Mouse (Mus musculus) embryonic facial prominence, embryonic 15.5 days (tissue): ENCODE data around the gene 4933430I17Rik. TPM values are rescaled to one million over a fixed set of nuclear protein-coding genes. Genes with fewer than 3 reads are reported as not detected.

Experiments used
- ATAC-seq: fragments of 200-750 bp; cut with Nextera tagmentation; 2 replicates; pipeline ENCODE4 v1.8.0; 2017; ENCODE audit warnings: low read depth, moderate TSS enrichment; ENCODE audit not compliant: insufficient number of reproducible peaks, low FRiP score, low TSS enrichment
- H3K27ac ChIP-seq: fragments of 300-500 bp; sonication (generic); replicated peaks from 2 replicates; pipeline ENCODE4 v1.5.1; 2015; ENCODE audit warnings: mild to moderate bottlenecking, inconsistent platforms
- H3K27me3 ChIP-seq: fragments of 300-500 bp; sonication (generic); 2 replicates; pipeline ENCODE4 v1.6.1; 2015; ENCODE audit warnings: inconsistent platforms
- H3K36me3 ChIP-seq: fragments of 300-500 bp; sonication (generic); 2 replicates; pipeline ENCODE4 v1.6.1; 2015; ENCODE audit warnings: mild to moderate bottlenecking, inconsistent platforms
- H3K4me1 ChIP-seq: fragments of 300-500 bp; sonication (generic); 2 replicates; pipeline ENCODE4 v1.6.1; 2015; ENCODE audit warnings: inconsistent platforms
- H3K4me2 ChIP-seq: fragments of 300-500 bp; sonication (generic); replicated peaks from 2 replicates; pipeline ENCODE4 v1.6.1; 2015; ENCODE audit warnings: mild to moderate bottlenecking, inconsistent platforms
- H3K4me3 ChIP-seq: fragments of 300-500 bp; sonication (generic); replicated peaks from 2 replicates; pipeline ENCODE4 v1.5.1; 2015; ENCODE audit warnings: mild to moderate bottlenecking, inconsistent platforms
- H3K9ac ChIP-seq: fragments of 300-500 bp; sonication (generic); 2 replicates; pipeline ENCODE4 v1.6.1; 2015; ENCODE audit warnings: inconsistent platforms
- H3K9me3 ChIP-seq: fragments of 300-500 bp; sonication (generic); replicated peaks from 2 replicates; pipeline ENCODE4 v1.6.1; 2016; ENCODE audit warnings: inconsistent platforms
- WGBS: fragments of 180-500 bp; shearing (Covaris S2); methylation state at CpG from one replicate; pipeline ENCODE4 v1.1.7; 2015; 5-methylcytosine and 5-hydroxymethylcytosine counted together
- polyA plus RNA-seq: library from polyadenylated mRNA; unstranded; fragments of >200 nt; fragmentation: Nextera tagmentation; extraction: Ambion mirVana; gene quantifications from 2 replicates; pipeline ENCODE4 v1.2.1, GENCODE M21; 2015

4933430I17Rik gene
- polyA plus RNA-seq, 1 experiment from 2014 or later, result 0.47 TPM

DNA sequence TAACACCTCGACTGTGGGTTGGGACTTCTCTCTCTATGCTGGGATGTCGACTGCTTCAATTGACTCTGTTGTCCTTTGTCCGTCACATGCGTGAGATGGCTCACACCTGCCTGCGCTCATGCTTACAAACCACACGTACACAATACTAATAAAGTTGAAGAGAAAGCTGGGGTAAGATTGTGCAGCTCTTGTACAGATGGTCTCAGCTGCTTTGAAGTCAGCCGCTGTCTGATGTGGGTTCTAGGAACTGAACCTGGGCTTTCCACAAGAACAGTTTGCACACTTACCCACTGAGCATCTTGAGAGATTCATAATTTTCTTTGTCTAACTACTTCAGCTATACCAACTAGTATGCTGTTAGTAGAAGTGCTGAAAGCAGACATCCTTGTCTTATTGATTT, 26.8 kb downstream of the 4933430I17Rik start:
- H3K4me2 ChIP-seq, result no peak overlapping the region
- H3K27me3 ChIP-seq, result no peaks in the 10 kb centered on the region
- no peak for ATAC-seq
- 79% methylated on average over 7 of the region's 7 CpGs for WGBS
- H3K27ac ChIP-seq, result no peak overlapping the region
- H3K36me3 ChIP-seq, result no peaks in the 10 kb centered on the region
- H3K4me3 ChIP-seq, result no peak overlapping the region
- no peaks in the 10 kb centered on the region for H3K9me3 ChIP-seq
- no peaks in the 10 kb centered on the region for H3K4me1 ChIP-seq
- no peak overlapping the region for H3K9ac ChIP-seq

- Histone ChIP-seq H3K4me2 (no peak overlapping the region), H3K4me3 (no peak overlapping the region), H3K4me1 (peaks cover 6% of the 10 kb centered on the region; the same call in 1 of the 2 replicates), H3K9me3 (no peaks in the 10 kb centered on the region), H3K27ac (no peak overlapping the region), H3K27me3 (no peaks in the 10 kb centered on the region), H3K36me3 (no peaks in the 10 kb centered on the region), H3K9ac (no peak overlapping the region)
- WGBS, result 42% methylated on average over 3 of the region's 3 CpGs
- ATAC-seq, result no peak
Measured at GRCm38 (mm10) chr4:62557436-62557835, 32.3 kb downstream of the 4933430I17Rik start.

DNA sequence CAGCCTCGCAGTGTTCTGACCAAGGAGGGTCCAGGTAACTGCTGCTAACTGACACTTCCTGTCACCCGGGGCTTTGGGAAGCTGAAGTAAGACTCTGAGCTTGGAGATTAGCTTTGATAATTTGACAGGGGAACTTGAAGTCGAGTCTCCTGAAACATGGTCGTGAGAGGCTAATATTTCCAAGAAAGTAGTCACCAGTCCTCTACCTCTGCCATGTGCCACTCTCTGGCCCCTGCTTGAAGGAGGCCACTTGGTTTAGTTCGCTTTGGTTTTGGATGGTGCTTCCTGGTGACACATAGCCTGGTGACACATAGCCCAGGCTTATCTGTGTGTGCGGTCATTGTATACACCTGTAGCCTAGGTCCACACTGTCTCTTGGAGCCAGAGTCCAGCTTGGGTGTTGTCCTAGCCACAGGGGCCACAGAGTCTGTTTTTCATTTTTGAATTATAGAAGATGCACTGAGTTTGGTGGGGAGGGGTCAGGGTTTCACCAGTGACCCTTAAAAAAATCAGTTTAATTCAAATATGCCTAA, 34.7 kb downstream of the 4933430I17Rik start, which contains the start of gene Rgs3:
Gene Rgs3, plus strand, starts transcription at position 51 of the 533 bp plus-strand sequence.
- ATAC-seq, result no peak
- no peaks in the 10 kb centered on the region for H3K36me3 ChIP-seq
- H3K4me2 ChIP-seq, result no peak within 1 kb of the TSS
- no peak within 1 kb of the TSS for H3K9ac ChIP-seq
- H3K27me3 ChIP-seq, result no peaks in the 10 kb centered on the region
- no peak within 1 kb of the TSS for H3K27ac ChIP-seq
- H3K9me3 ChIP-seq, result no peaks in the 10 kb centered on the region
- WGBS, result 47% methylated on average over 6 of the region's 6 CpGs
- H3K4me3 ChIP-seq, result no peak within 1 kb of the TSS
- H3K4me1 ChIP-seq, result peaks cover 6% of the 10 kb centered on the region; the same call in 1 of the 2 replicates

DNA sequence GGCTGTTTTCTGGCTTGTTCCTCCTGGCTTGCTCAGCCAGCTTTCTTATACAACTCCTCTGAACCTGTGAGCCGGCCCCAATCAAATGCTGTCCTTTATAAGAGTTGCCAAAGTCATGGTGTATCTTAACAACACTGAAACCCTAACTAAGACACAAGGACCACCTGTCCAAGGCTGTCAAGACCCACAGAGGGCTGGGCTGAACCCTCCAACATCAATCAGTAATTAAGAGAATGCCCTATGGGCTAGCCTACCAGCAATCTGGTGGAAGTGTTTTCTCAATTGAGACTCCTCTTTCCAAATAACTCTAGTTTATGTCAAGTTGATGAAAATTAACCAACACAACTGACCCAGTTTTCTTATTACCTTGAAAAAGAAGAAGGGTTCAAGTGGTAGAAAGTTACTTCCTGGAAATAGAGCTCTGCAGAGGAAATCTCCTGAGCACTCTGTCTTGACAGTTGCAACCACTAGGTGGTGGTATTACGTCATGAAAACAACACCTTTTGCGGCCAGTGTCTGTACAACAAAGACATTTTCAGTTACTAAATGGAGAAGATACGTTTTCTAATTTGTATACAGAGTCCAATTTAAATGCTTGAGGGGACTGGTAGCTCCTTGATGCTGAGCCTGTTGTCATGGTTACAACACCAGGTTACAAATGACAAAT, 35.9 kb downstream of the 4933430I17Rik start:
- no peak for ATAC-seq
- 25% methylated on average over 4 of the region's 4 CpGs for WGBS
- Histone ChIP-seq H3K9ac (no peak overlapping the region), H3K4me2 (no peak overlapping the region), H3K9me3 (no peaks in the 10 kb centered on the region), H3K36me3 (no peaks in the 10 kb centered on the region), H3K4me3 (no peak overlapping the region), H3K27me3 (no peaks in the 10 kb centered on the region), H3K27ac (no peak overlapping the region), H3K4me1 (peaks cover 6% of the 10 kb centered on the region; the same call in 1 of the 2 replicates)

- Histone ChIP-seq H3K27ac (no peak overlapping the region), H3K4me1 (peaks cover 6% of the 10 kb centered on the region; the same call in 1 of the 2 replicates), H3K9ac (no peak overlapping the region), H3K4me2 (no peak overlapping the region), H3K27me3 (no peaks in the 10 kb centered on the region), H3K4me3 (no peak overlapping the region), H3K9me3 (no peaks in the 10 kb centered on the region), H3K36me3 (no peaks in the 10 kb centered on the region)
- WGBS, result 48% methylated on average over 3 of the region's 3 CpGs
- ATAC-seq, result no peak
Measured at GRCm38 (mm10) chr4:62561630-62562001, 36.4 kb downstream of the 4933430I17Rik start.

DNA sequence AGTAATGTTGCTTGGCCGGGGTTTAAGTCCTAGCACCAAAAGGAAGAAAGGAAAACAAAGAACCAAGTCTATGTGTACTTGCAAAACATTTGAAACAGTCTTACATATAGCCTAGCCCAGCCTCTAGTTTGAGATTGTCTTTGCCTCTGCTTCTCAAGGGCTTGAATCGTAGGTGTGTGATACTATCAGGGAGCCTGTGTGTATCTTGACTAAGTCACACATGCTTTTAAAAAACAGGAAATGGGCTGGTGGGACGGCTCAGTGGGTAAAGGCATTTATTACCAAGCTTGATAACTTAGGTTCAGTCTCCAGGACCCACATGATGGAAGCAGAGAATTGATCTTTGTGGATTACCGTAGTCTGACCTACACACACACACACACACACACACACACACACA, 36.8 kb downstream of the 4933430I17Rik start:
- Histone ChIP-seq H3K27ac (no peak overlapping the region), H3K4me3 (no peak overlapping the region), H3K4me2 (no peak overlapping the region), H3K36me3 (no peaks in the 10 kb centered on the region), H3K9ac (no peak overlapping the region), H3K4me1 (peaks cover 6% of the 10 kb centered on the region; the same call in 1 of the 2 replicates), H3K9me3 (no peaks in the 10 kb centered on the region), H3K27me3 (no peaks in the 10 kb centered on the region)
- no peak for ATAC-seq
- 77% methylated on average over 4 of the region's 4 CpGs for WGBS

GRCm38 (mm10) chr4:62566530-62566929, 41.4 kb downstream of the 4933430I17Rik start:
- WGBS, result 68% methylated on average over 4 of the region's 4 CpGs
- Histone ChIP-seq H3K4me3 (no peak overlapping the region), H3K9me3 (no peaks in the 10 kb centered on the region), H3K4me1 (no peaks in the 10 kb centered on the region), H3K4me2 (no peak overlapping the region), H3K36me3 (no peaks in the 10 kb centered on the region), H3K27me3 (no peaks in the 10 kb centered on the region), H3K9ac (no peak overlapping the region), H3K27ac (no peak overlapping the region)
- no peak for ATAC-seq

DNA sequence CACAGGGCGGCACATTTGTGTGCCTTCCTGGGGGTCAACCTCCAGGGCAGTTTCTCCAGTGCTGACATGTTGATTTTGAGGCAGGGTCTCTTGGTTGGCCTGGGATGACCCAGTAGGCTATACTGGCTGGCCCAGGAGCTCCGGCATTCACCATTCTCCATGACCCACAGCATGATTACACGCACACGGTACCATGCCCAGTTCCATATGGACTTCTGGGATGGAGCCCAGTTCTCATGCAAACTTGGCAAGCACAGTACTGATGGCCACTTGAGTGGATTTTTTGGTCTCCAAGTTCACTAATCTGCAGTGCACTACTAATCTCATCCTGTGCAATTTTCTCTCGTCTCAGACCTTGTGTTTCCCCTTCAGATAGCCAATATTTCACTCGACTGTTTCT, 42.5 kb downstream of the 4933430I17Rik start:
- no peaks in the 10 kb centered on the region for H3K9me3 ChIP-seq

DNA sequence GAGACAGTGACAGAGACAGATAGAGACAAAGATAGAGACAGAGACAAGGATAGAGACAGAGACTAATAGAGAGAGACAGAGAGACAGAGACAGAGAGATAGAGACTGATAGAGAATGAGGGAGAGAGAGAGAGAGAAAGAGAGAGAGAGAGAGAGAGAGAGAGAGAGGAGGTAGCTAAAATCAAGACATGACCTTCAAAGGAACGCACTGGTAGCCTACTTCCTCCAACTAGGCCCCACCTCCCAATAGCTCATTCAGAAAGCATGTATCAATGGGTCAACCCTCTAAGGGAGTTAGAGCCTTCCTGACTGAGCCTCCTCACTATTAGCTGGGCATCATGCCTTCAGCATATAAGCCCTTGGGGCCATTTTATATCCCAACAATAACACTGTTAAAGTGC, 43.2 kb downstream of the 4933430I17Rik start:
- H3K36me3 ChIP-seq, result no peaks in the 10 kb centered on the region
- H3K4me3 ChIP-seq, result no peak overlapping the region
- H3K27me3 ChIP-seq, result no peaks in the 10 kb centered on the region
- H3K9ac ChIP-seq, result no peak overlapping the region
- H3K9me3 ChIP-seq, result no peaks in the 10 kb centered on the region
- no peak overlapping the region for H3K27ac ChIP-seq
- no peak for ATAC-seq
- no peak overlapping the region for H3K4me2 ChIP-seq
- 83% methylated on average over 1 of the region's 1 CpGs for WGBS
- H3K4me1 ChIP-seq, result no peaks in the 10 kb centered on the region

More for the DNA sequence above, 42.5 kb downstream of the 4933430I17Rik start:
- no peaks in the 10 kb centered on the region for H3K27me3 ChIP-seq
- no peak overlapping the region for H3K27ac ChIP-seq
- H3K4me3 ChIP-seq, result no peak overlapping the region
- no peak for ATAC-seq
- no peaks in the 10 kb centered on the region for H3K4me1 ChIP-seq
- 74% methylated on average over 6 of the region's 6 CpGs for WGBS
- no peak overlapping the region for H3K4me2 ChIP-seq
- H3K36me3 ChIP-seq, result no peaks in the 10 kb centered on the region
- no peak overlapping the region for H3K9ac ChIP-seq

GRCm38 (mm10) chr4:62569603-62570002, 44.4 kb downstream of the 4933430I17Rik start:
- 92% methylated on average over 5 of the region's 5 CpGs for WGBS
- H3K27ac ChIP-seq, result no peak overlapping the region
- H3K36me3 ChIP-seq, result no peaks in the 10 kb centered on the region
- no peaks in the 10 kb centered on the region for H3K4me1 ChIP-seq
- no peak for ATAC-seq
- no peaks in the 10 kb centered on the region for H3K9me3 ChIP-seq
- no peak overlapping the region for H3K4me3 ChIP-seq
- no peaks in the 10 kb centered on the region for H3K27me3 ChIP-seq
- H3K4me2 ChIP-seq, result no peak overlapping the region
- H3K9ac ChIP-seq, result no peak overlapping the region

DNA sequence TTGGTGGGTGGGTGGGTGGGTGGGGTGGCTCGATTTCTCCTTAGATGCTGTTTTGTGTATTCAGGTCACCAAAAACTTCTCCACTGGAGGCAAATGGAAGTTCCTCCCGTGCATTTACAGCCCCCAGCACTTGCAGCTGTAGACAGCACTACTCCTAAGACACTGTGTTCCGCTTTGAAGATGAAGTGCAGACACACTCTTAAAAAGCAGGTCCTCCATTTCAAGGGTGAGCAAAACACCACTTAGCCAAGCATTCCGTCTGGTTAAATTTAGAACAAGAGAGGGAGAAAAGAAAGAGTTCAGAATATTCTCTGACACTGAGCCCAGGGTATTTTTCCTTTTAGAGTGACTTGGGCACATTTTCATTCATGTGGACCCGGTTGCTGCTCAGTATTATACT, 44.9 kb downstream of the 4933430I17Rik start:
- Histone ChIP-seq H3K27me3 (no peaks in the 10 kb centered on the region), H3K4me3 (no peak overlapping the region), H3K9ac (no peak overlapping the region), H3K36me3 (no peaks in the 10 kb centered on the region), H3K4me1 (no peaks in the 10 kb centered on the region), H3K27ac (no peak overlapping the region), H3K9me3 (no peaks in the 10 kb centered on the region), H3K4me2 (no peak overlapping the region)
- WGBS, result 51% methylated on average over 5 of the region's 5 CpGs
- ATAC-seq, result no peak
